Mouse (Mus musculus): ENCODE measurements at regions not wholly inside any gene's neighbourhood (a gene's known extent, or its start where the extent isn't known, plus 50 kb on each side); places are given as distances from the start of the nearest gene placed in this dataset.

GRCm38 (mm10) chr8:33997676-33998075, 113.9 kb downstream of the Gm10131 start:
- DNase-seq, result no peak

DNA sequence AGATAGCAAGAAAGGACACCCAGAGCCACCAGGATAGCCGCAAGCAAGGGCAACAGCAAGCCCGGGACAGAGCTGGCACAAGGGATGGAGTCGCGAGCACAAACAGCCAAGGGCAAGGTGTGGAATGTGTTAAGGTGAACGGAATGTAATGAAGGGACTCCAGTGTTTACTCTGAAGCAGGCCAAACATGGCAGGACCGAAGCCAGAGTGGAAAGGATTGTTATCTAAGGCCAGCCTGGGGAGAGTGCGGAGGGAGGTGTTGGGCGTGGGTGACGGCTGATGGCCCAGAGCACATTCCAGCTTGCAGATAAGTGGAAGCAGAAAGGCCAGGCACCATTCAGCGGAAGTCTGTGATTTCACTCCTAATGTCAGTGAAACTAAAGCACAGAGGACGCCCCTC, 118.6 kb downstream of the Gm10131 start:
- DNase-seq, result no peak

- no peak for DNase-seq
These were observed 119.3 kb downstream of the Gm10131 start for GRCm38 (mm10) chr8:33991917-33992875.

DNA sequence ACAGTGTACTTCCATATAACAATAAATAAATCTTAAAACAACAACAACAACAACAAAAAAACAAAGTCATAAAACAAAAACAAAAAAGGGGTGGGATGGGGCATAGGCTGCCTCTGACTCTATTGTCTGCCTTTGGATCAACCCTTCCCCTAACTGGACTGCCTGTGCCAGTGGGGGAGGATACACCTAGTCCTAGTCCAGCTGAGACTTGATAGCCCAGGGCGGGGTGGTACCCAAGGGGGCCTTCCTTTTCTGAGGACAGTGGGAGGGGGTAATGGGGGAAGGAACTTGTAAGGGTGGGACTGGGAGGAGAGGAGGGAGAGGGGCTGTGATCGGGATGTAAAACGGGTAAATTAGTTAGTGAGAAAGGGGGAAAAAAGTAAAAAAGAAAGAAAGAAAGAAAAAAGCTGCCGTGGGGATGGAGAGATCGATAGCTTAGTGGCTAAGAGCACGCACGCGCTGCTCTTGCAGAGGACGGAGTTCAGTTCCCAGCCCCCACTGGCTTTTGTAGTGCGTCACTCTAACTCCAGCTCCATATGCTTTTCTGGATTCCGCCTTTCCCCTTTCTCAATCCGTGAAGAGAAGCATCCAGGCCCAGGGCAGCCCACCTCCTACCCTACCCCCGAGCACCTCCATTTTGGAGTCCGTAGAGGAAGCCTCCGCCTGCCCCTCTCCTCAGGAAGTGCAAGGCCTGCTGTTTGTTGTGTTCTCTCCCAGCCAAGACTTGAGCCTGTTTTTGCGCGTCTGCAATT, 120.2 kb downstream of the Gm10131 start:
- no peak for DNase-seq

DNA sequence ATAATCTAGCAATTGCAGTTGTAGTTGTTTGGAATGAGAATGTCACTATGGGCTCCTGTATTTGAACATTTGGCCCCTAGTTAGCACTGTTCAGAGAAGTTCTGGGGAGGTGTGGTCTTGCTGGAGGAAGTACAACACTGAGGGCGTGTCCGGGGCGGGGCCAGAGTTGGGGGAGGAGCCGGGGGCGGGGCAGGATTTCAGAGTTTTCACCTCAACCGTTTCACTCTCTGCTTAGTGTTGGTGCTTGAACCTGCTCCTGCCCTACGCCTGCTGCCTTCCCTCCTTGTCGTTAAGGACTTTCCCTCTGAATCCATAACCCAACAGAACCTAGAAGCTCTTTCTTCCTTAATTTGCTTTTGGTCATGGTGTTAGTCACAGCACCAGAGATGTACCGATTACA, 121.5 kb downstream of the Gm10131 start:
- peak; percentile 52 for DNase-seq

DNA sequence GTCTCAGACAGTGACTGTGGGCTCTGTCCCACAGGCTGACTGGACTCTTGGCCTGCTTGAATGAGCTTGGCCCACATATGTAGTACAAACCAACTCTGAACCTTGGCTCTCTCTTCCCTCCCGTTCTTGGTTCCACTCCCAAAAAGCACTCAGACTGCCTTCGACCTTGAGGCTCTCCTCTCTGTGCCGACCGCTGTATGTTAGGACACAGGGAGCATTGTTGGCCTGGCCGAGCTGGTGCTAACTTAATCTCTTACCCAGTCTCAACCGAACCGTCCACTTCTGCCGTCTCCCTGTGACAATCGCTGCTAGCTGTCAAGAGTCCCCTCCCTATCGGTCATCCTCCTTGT, 123.8 kb downstream of the Gm10131 start:
- no peak for DNase-seq

- no peak for DNase-seq
These were observed 124.3 kb downstream of the Gm10131 start for GRCm38 (mm10) chr8:33987091-33987754.

GRCm38 (mm10) chr8:33986657-33987056, 124.9 kb downstream of the Gm10131 start:
- no peak for DNase-seq

DNA sequence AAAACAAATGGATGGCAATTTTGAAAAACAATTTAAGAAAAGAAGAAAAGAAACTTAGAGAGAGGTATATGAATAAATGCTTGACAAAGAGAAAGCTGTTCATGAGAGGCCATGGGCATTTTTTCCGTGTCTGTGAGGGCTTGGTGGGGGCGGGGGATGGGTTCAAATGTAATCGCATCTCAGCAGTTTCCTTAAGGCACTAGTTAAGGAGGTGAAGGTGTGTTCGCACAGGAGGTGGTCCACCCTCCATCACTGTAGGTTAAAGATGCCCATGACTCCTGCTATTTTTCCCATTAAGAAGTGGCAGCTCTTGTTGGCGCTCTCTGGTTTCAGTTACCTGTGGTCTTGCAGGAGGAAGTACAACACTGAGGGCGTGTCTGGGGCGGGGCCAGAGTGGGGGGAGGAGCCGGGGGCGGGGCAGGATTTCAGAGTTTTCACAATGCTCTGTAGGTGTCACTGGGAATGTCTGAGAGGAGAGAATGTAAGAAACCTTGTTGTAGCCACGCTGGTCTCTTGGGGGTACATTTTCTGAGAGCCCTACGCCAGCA, 126.0 kb downstream of the Gm10131 start:
- DNase-seq, result peak; percentile 49

DNA sequence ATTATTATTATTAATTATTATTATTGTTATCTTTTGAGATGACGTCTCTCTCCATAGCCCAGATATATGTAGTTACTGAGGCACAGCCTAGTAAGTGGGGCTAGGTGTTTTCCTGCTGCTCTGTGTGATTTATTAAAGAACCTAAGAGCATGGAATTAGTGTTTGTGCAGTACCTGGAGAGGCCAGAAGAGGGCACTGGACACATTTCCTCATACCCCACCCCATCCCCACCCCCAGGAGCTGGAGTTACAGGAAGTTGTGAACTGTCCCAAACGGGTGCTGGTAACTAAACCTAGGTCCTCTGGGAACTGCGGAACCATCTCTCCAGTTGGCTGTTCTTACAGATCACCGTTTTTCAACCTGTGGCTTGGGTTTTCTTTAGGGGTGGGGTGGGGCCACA, 129.9 kb downstream of the Gm10131 start:
- peak; percentile 62 for DNase-seq

DNA sequence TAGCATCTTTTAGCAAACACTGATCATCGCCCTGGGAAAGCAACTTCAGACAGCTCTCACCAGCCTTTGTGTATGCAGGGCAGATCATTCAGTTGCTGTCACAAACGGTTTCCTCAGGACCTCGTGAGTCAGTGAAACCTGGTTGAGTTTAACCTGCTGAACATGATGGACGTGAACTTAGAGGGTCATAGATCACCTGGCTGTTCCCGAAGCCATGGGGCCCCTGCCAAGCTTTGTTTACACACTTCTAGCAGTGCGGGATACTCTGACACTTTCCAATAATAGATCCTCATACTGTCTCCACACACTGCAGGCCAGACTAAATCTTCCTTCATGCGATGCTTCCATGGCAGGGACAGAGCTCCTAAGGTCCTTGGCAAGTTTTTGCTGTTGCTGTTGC, 130.5 kb downstream of the Gm10131 start:
- no peak for DNase-seq

Measured in thymus, postnatal 4 days (tissue).